Mouse (Mus musculus) lung, postnatal 0 days (tissue): ENCODE measurements at regions not wholly inside any gene's neighbourhood (a gene's known extent, or its start where the extent isn't known, plus 50 kb on each side); places are given as distances from the start of the nearest gene placed in this dataset.

Experiments used
- ATAC-seq: fragments of 200-750 bp; cut with Nextera tagmentation; 2 replicates; pipeline ENCODE4 v1.8.0; 2017; ENCODE audit warnings: moderate library complexity
- DNase-seq: peaks from one replicate; pipeline ENCODE4 v3.0.0-alpha.2; 2016; ENCODE audit warnings: low spot score
- H3K27ac ChIP-seq: fragments of 300-500 bp; sonication (generic); 2 replicates; pipeline ENCODE4 v1.5.1; 2014; ENCODE audit warnings: antibody characterized with exemption, mild to moderate bottlenecking, low read length, mixed read lengths
- H3K27me3 ChIP-seq: fragments of 300-500 bp; sonication (generic); replicated peaks from 2 replicates; pipeline ENCODE4 v1.6.1; 2014; ENCODE audit warnings: low read length, mixed read lengths; ENCODE audit not compliant: insufficient read depth
- H3K36me3 ChIP-seq: fragments of 300-500 bp; sonication (generic); 2 replicates; pipeline ENCODE4 v1.6.1; 2014; ENCODE audit warnings: low read length, mixed read lengths; ENCODE audit not compliant: insufficient read depth
- H3K4me1 ChIP-seq: fragments of 300-500 bp; sonication (generic); 2 replicates; pipeline ENCODE4 v1.6.1; 2014; ENCODE audit warnings: antibody characterized with exemption, low read depth, low read length, mixed read lengths; ENCODE audit not compliant: insufficient read depth
- H3K4me2 ChIP-seq: fragments of 300-500 bp; sonication (generic); replicated peaks from 2 replicates; pipeline ENCODE4 v1.6.1; 2014; ENCODE audit warnings: low read depth, mild to moderate bottlenecking, low read length, moderate library complexity, mixed read lengths
- H3K4me3 ChIP-seq: fragments of 300-500 bp; sonication (generic); 2 replicates; pipeline ENCODE4 v1.5.1; 2014; ENCODE audit warnings: low read depth, low read length
- H3K9ac ChIP-seq: fragments of 300-500 bp; sonication (generic); replicated peaks from 2 replicates; pipeline ENCODE4 v1.6.1; 2014; ENCODE audit warnings: low read depth, mild to moderate bottlenecking
- H3K9me3 ChIP-seq: fragments of 300-500 bp; sonication (generic); 2 replicates; pipeline ENCODE4 v1.6.1; 2016; ENCODE audit warnings: low read length, mixed read lengths
- CTCF ChIP-seq: IDR thresholded peaks from 2 replicates; pipeline ENCODE4 v1.5.1; 2016; ENCODE audit warnings: antibody characterized with exemption, mild to moderate bottlenecking
- EP300 ChIP-seq: IDR thresholded peaks from 2 replicates; pipeline ENCODE4 v1.6.1; 2016; ENCODE audit warnings: antibody characterized with exemption, mild to moderate bottlenecking, control low read depth
- WGBS: fragments of 180-500 bp; shearing (Covaris S2); extraction: QIAGEN DNeasy Blood & Tissue Kit; methylation state at CpG from one replicate; pipeline ENCODE4 v1.1.7; 2014; 5-methylcytosine and 5-hydroxymethylcytosine counted together

DNA sequence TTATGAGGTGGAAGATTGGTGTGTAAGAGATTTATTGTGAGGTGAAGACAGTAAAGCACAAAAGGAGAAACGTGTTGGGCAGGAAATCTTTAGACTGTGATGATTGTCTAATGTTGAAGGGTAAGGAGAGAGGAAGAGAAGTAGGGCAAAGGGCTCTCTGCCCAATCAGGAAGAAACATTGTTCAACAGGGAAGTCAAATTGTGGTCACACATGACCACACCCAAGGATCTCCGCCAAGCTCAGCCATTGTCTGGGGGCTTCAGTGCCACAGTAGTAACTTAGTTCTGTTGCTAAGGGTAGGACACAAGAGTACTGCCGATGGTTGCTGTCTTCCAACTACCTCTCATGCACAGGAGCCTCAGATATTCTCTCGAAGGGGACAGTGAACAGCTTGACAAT, 127.0 kb upstream of the Cdc42ep3 start:
- no peaks in the 10 kb centered on the region for H3K27me3 ChIP-seq
- ATAC-seq (peak; percentile 54), DNase-seq (peak; percentile 53)
- H3K9me3 ChIP-seq, result no peaks in the 10 kb centered on the region
- H3K9ac ChIP-seq, result no peak overlapping the region
- TF ChIP-seq EP300, result no peak
- TF ChIP-seq CTCF, result no peak
- no peaks in the 10 kb centered on the region for H3K36me3 ChIP-seq
- 66% methylated on average over 4 of the region's 4 CpGs for WGBS
- no peak overlapping the region for H3K4me2 ChIP-seq
- H3K4me3 ChIP-seq, result no peak overlapping the region
- peaks cover 6% of the 10 kb centered on the region; the same call in 1 of the 2 replicates for H3K4me1 ChIP-seq
- H3K27ac ChIP-seq, result no peak overlapping the region

DNA sequence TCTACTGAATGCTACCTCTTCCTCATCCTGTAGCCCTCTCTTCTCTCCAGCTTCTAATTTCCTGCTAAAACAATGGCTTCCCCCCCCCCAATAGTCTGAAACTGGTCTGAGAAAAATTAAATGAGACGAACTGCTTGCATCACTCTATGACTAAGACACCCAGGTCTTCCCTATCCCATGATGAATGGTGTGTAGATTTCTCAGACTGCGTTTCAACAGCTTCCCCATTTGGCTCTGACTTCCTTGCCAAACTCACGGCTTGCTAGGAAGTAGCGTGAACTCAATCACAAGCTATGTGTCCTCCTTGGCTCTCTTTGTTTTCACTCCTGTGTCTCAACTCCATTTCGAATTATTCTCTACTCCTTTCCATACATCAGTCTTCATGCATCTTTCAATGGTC, 126.4 kb upstream of the Rmdn2 start:
- WGBS, result 63% methylated on average over 5 of the region's 5 CpGs
- no peak overlapping the region for H3K4me3 ChIP-seq
- no peak overlapping the region for H3K27ac ChIP-seq
- H3K4me2 ChIP-seq, result no peak overlapping the region
- peaks cover 6% of the 10 kb centered on the region; the same call in 1 of the 2 replicates for H3K4me1 ChIP-seq
- no peak for ATAC-seq
- TF ChIP-seq EP300 (no peak), CTCF (no peak)
- no peaks in the 10 kb centered on the region for H3K9me3 ChIP-seq
- H3K27me3 ChIP-seq, result no peaks in the 10 kb centered on the region
- H3K9ac ChIP-seq, result no peak overlapping the region
- no peaks in the 10 kb centered on the region for H3K36me3 ChIP-seq
- DNase-seq, result peak; percentile 42

- no peaks in the 10 kb centered on the region for H3K9me3 ChIP-seq
- TF ChIP-seq EP300, result no peak
- TF ChIP-seq CTCF, result no peak
- no peak for DNase-seq
- H3K27ac ChIP-seq, result no peak overlapping the region
- WGBS, result 50% methylated on average over 6 of the region's 6 CpGs
- H3K4me2 ChIP-seq, result no peak overlapping the region
- ATAC-seq, result no peak
- H3K36me3 ChIP-seq, result no peaks in the 10 kb centered on the region
- no peaks in the 10 kb centered on the region for H3K27me3 ChIP-seq
- H3K4me1 ChIP-seq, result no peaks in the 10 kb centered on the region
- no peak overlapping the region for H3K4me3 ChIP-seq
- no peak overlapping the region for H3K9ac ChIP-seq
These were observed 122.4 kb upstream of the Rmdn2 start for GRCm38 (mm10) chr17:79489306-79489705.

- H3K9me3 ChIP-seq, result no peaks in the 10 kb centered on the region
- H3K4me3 ChIP-seq, result no peak overlapping the region
- H3K4me1 ChIP-seq, result no peaks in the 10 kb centered on the region
- no peak overlapping the region for H3K9ac ChIP-seq
- ATAC-seq (no peak), DNase-seq (no peak)
- TF ChIP-seq CTCF (no peak), EP300 (no peak)
- no peak overlapping the region for H3K4me2 ChIP-seq
- WGBS, result 42% methylated on average over 4 of the region's 4 CpGs
- H3K27me3 ChIP-seq, result no peaks in the 10 kb centered on the region
- H3K27ac ChIP-seq, result no peak overlapping the region
- no peaks in the 10 kb centered on the region for H3K36me3 ChIP-seq
These were observed 114.0 kb upstream of the Rmdn2 start for GRCm38 (mm10) chr17:79497629-79498028.

- no peaks in the 10 kb centered on the region for H3K4me1 ChIP-seq
- no peak for ATAC-seq
- no peaks in the 10 kb centered on the region for H3K9me3 ChIP-seq
- no peak overlapping the region for H3K9ac ChIP-seq
- no peak for TF ChIP-seq EP300
- TF ChIP-seq CTCF, result no peak
- no peaks in the 10 kb centered on the region for H3K36me3 ChIP-seq
- WGBS, result 91% methylated on average over 9 of the region's 9 CpGs
- no peaks in the 10 kb centered on the region for H3K27me3 ChIP-seq
- no peak for DNase-seq
- no peak overlapping the region for H3K4me2 ChIP-seq
- no peak overlapping the region for H3K27ac ChIP-seq
- H3K4me3 ChIP-seq, result no peak overlapping the region
These were observed 113.3 kb upstream of the Rmdn2 start for GRCm38 (mm10) chr17:79498321-79498720.

DNA sequence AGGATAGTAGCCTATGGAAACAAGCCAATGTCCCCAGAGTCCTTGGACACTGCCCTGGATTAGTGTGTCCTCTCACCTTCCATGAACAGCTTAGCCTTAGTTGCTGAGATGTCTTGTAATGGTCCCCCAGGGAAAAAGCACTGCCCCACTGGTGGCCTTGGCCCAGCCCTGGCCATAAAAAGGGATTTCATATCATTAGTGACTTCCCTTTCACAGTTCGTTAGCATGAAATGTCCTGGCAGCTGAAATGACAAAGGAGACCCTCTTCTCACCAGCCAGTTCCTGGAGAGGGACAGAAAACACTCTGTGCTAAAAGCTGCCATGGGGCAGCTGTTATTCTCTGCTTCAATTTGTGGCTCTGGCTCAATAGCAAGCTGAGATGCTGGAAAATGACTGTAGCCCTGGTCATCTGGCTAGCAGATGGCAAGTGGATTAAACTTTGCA, 110.6 kb upstream of the Rmdn2 start:
- WGBS, result 47% methylated on average over 1 of the region's 1 CpGs
- DNase-seq (no peak), ATAC-seq (no peak)

DNA sequence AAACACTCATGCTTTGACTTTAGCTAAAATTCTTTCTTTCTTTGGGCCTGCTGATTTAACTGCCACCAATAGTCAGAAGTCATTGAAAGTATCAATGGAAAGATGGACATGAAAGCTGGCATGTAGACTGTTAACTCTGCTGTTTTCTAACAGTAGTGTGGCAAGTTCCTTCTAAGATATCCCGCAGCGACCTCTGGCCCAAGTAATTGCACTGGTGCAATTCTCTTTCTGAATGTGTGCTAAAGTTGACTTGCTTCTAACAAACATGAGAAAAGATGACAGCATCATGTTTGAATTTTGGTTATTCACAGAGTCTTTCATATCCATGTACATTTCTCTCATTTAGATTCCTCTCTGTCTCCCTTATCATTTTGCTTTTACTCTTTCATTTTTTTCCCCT, 109.7 kb upstream of the Rmdn2 start:
- H3K9ac ChIP-seq, result no peak overlapping the region
- TF ChIP-seq CTCF (no peak), EP300 (no peak)
- ATAC-seq (no peak), DNase-seq (no peak)
- no peak overlapping the region for H3K4me2 ChIP-seq
- no peak overlapping the region for H3K4me3 ChIP-seq
- no peaks in the 10 kb centered on the region for H3K9me3 ChIP-seq
- 83% methylated on average over 2 of the region's 2 CpGs for WGBS
- H3K27me3 ChIP-seq, result no peaks in the 10 kb centered on the region
- no peaks in the 10 kb centered on the region for H3K36me3 ChIP-seq
- H3K4me1 ChIP-seq, result no peaks in the 10 kb centered on the region
- no peak overlapping the region for H3K27ac ChIP-seq

More for the DNA sequence above, 110.6 kb upstream of the Rmdn2 start:
- no peak overlapping the region for H3K4me2 ChIP-seq
- no peaks in the 10 kb centered on the region for H3K36me3 ChIP-seq
- H3K4me3 ChIP-seq, result no peak overlapping the region
- H3K27ac ChIP-seq, result no peak overlapping the region
- TF ChIP-seq EP300 (no peak), CTCF (no peak)
- no peak overlapping the region for H3K9ac ChIP-seq
- H3K27me3 ChIP-seq, result no peaks in the 10 kb centered on the region
- no peaks in the 10 kb centered on the region for H3K4me1 ChIP-seq
- no peaks in the 10 kb centered on the region for H3K9me3 ChIP-seq
